Mouse (Mus musculus) cerebellum, adult 11 months (tissue): ENCODE results near the gene Rrp8.

Experiments
- DNase-seq: peaks from one replicate; pipeline ENCODE4 v3.0.0; 2022

The Rrp8 gene

GRCm38 (mm10) chr7:105736911-105737521 lies at the start of gene Rrp8:
TSS of gene Rrp8 (minus strand) at chr7:105737385.
- DNase-seq = peak; percentile 42

GRCm38 (mm10) chr7:105786506-105787284 lies 49.5 kb upstream of the Rrp8 start:
- DNase-seq = no peak

- DNase-seq = no peak
Observed at GRCm38 (mm10) chr7:105784556-105784955, 47.4 kb upstream of the Rrp8 start.

- DNase-seq = no peak
Observed at GRCm38 (mm10) chr7:105783861-105784260, 46.7 kb upstream of the Rrp8 start.

- DNase-seq = no peak
Observed at GRCm38 (mm10) chr7:105778553-105779265, 41.5 kb upstream of the Rrp8 start.

- no peak for DNase-seq
Observed at GRCm38 (mm10) chr7:105777797-105778552, 40.8 kb upstream of the Rrp8 start.

- no peak for DNase-seq
Observed at GRCm38 (mm10) chr7:105777316-105777715, 40.1 kb upstream of the Rrp8 start.

- DNase-seq = no peak
Observed at GRCm38 (mm10) chr7:105776026-105776425, 38.8 kb upstream of the Rrp8 start.

- DNase-seq = no peak
Observed at GRCm38 (mm10) chr7:105774661-105775060, 37.5 kb upstream of the Rrp8 start.

GRCm38 (mm10) chr7:105773041-105773440 lies 35.9 kb upstream of the Rrp8 start:
- no peak for DNase-seq

- DNase-seq = no peak
Observed at GRCm38 (mm10) chr7:105772331-105772730, 35.1 kb upstream of the Rrp8 start.

- no peak for DNase-seq
Observed at GRCm38 (mm10) chr7:105769959-105770358, 32.8 kb upstream of the Rrp8 start.

- no peak for DNase-seq
Observed at GRCm38 (mm10) chr7:105767729-105768165, 30.6 kb upstream of the Rrp8 start.

- DNase-seq = no peak
Observed at GRCm38 (mm10) chr7:105764331-105764730, 27.1 kb upstream of the Rrp8 start.

GRCm38 (mm10) chr7:105762517-105763270 lies 25.5 kb upstream of the Rrp8 start:
- DNase-seq = no peak

- no peak for DNase-seq
Observed at GRCm38 (mm10) chr7:105761813-105762484, 24.8 kb upstream of the Rrp8 start.

GRCm38 (mm10) chr7:105753281-105753680 lies 16.1 kb upstream of the Rrp8 start:
- DNase-seq = no peak

- peak; percentile 46 for DNase-seq
Observed at GRCm38 (mm10) chr7:105752716-105753115, 15.5 kb upstream of the Rrp8 start.

GRCm38 (mm10) chr7:105751491-105752433 lies 14.6 kb upstream of the Rrp8 start, which contains the start of gene Tpp1:
TSS of gene Tpp1 (minus strand) at chr7:105752235.
- DNase-seq = peak; percentile 91

- DNase-seq = no peak
Observed at GRCm38 (mm10) chr7:105747776-105748175, 10.6 kb upstream of the Rrp8 start.
